Mouse (Mus musculus) cerebellum, postnatal 36 days (tissue): ENCODE results near the gene Fermt3.
A peak's percentile ranks its signal among the peaks of the same experiment; 100 is the strongest.
"Not testable (repeated sequence)": the region's sequence is repeated elsewhere in the genome, so short reads cannot be mapped to it uniquely, and the experiment has no call there.

Source experiments
- DNase-seq, 2 experiments: peaks; one replicate each; pipeline ENCODE4 v3.0.0; 2021 to 2022; ENCODE audit warnings: mixed read lengths in 2 of 2

Gene Fermt3

DNA sequence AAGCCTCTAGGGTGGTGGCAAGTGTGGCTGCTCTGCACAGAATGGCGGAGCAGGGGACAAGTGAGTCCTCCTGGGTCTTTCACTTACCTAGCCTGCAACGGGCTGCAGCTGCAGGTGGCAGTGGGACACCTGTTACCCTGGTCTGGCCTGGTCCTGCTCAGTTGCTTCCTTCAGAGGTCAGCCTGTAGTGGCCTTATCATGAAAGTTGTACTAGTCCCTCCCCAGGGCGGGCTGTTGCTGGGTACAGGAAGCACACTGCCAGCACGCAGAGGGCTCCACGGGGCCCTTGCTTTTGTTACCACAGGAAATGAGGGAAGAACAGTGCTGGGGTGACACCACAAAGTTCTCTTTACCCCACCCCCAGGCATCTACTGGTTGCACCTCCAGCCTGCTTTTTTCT lies at the start of gene Fermt3:
TSS of gene Fermt3 (minus strand) at position 279 of the 400 bp plus-strand sequence.
- DNase-seq: no peak

DNA sequence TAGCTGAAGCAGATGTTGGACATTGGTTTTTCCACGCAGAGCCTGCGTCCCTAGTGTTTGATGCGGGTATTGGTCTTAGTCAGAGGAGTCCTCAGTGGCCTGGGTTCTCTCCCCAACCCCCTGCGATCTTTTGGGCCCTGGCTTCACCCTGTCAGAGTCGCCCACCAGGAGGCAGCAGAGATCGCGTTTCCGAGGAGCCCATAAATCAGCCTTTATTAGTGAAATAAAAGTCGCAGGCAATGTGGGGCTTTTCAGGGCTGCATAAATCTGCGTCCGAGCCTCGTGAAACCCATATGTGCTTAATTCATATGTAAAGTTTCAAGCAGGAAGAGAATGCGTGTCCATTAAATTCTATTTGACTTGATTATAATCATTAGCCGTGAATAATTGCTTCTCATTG lies 48.9 kb upstream of the Fermt3 start:
- peak; percentile 87 to 89 for DNase-seq

DNA sequence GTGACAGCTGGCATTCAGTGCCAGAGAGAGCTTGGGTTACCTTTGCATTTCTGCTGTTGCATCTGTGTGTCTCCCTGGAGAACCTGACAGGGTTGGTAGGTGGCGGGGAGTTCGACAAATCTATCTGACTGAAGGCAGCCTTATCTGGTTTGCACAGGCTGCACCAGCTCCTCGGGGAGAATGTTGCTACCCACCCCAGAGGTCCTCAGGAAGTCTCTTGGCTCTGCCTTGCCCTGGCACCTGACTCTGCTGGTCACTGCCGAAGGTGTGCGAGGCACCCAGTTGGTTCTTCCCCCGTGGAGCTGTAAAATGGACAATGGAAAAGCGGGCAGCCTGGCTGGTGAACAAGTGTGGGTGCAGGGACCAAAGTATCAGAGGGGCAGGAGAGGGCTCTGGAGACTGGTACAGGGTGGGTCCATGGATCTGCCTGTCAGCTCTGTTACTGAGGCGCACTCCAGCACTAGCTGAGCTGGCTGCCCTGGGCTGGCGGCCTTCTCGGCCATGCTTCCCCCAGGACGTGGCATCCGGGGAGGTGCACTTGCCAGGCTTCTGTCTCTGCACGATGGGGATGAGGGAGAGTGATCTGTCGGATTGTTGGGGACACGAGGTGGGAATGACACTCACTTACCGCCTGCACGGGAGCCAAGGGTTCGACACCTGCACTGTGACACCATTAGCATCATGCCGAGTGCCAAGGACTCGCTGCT lies 48.2 kb upstream of the Fermt3 start:
- no peak for DNase-seq

DNA sequence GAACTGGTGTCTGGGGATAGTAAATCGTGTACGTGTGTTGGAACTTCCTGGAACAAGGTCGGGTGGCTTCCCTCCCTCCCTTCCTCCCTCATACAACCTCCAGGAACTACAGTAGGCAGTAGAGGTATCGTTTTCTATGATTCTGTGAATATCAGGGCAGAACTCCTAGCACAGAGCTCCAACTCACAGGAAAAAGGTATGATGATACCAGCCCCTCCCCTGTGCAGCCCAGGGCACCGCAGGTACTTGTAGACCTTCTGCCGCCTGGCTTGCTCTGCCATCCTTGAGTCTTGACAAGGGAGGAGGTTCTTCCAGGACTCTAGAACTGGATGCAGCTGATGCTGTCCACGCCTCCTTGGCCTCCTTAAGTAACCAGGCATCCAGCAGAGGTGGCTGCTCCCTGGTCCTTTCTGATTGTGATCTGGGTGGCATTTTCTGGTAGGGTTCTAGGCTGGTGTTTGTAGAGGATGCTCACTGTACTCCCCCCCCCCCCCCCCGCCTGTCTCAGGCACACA lies 47.6 kb upstream of the Fermt3 start:
- DNase-seq: no peak

DNA sequence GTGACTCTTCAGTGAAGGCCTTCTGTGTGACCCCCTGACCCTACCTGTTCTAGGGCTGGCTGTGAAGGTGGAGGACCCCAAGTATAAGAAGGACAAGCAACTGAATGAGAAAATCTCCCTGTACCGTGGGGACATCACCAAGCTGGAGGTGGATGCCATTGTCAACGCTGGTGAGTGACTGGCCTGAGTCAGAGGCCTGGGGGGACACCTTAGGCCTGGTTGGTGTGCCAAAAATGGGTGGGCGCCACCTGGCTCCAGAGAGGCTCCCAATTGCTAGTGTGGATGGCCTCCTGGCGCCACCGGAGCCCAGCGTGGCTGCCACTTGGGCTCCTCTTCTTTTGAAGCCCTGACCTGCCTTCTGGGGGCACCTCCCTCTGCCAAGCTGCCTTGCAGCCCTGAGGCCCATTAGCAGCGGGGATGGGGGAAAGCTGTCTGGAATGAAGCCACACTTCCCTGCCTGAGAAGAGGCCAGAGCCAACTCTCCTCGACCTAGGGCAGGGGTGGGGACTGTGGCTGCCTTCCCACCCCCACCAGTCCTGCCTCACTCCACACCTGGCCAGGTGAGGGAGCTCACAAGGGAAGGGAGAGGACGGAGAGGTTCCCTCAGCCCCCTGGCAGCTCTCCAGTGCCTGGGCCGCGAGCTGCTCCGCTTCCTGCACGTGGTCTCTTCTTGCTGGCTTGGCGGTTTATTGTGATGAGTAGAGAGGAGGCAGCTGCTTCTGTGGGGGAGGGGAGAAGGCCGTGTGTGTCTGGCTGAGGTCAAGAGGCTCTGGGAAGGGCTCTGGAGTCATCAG lies 47.0 kb upstream of the Fermt3 start:
- peak in 1 of 2 experiments; percentile 36 for DNase-seq

DNA sequence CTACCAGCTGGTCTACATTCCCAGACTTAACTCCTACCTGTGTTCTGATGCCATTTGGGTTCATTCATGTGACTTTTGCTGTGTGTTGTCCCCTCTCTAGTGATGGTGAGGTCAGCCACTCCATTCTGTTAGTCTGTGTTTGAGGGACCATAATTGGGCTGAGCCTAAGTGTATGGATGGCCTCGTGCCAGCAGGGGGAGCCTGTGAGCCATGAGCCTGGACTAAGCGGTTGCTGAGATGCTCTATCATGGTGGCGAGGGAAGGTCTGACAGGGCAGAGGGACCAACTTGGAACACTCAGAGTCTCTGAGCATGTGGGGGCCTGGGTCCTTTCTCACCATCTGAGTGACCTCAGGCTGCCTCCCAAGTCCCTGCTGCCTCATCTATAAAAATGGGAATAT lies 45.3 kb upstream of the Fermt3 start:
- DNase-seq: peak; percentile 90 to 91

DNA sequence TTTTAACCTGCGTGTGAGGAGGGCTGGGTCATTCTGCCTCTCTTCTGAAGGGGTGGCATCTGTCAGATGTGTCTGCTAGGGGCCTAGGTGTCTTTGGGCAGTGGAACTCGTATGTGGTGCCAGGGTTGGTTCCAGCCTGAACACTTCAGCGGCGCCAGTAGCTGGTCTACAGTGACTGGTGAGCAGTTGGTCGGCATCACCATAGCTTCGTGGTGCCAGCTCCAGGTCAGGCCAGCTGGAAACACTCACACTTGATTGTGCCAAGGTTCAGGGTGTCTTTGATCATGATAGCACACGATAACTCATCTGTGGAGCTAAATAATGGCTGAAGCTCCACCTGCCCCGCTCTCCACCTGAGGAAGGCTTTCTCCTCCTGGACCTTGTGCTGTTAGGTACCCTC lies 43.6 kb upstream of the Fermt3 start:
- no peak for DNase-seq

DNA sequence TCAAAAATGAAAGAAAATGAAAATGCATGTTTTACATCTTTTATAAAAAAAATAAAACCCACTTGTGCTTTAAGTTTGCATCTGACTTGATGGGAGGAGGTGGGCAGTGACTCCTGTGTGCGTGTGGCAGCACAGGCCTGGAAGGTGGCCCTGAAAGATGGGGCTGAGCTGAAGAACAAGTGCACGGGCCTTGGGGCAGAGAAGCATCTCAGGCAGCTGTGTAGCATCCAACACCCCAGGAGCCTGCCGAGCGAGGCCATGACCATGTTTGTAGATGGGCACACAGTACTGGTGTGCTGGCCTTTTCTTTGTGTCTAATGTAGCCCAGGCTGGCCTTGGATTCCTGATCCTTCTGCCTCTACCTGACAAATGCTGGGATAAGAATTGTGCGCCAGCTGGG lies 42.8 kb upstream of the Fermt3 start:
- no peak for DNase-seq

DNA sequence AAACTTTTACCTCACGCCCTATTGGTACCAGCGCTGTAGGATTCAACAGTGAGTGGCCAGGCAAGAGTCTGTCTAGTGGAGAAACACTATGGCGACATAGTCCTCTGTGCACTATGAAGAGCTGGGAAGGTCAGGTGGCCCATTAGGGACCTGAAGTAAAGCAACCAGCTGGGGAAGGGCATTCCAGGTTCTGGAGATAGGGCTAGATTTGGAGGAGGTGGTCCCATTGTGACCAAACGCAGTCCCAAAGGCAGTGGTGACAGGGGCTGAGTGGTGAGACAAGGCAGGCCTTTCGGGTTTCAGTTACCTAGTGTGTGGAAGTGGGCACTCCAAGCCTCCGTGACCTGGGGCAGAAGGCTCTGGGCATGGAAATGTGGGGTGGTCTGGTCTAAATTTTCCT lies 39.3 kb upstream of the Fermt3 start:
- DNase-seq: no peak

DNA sequence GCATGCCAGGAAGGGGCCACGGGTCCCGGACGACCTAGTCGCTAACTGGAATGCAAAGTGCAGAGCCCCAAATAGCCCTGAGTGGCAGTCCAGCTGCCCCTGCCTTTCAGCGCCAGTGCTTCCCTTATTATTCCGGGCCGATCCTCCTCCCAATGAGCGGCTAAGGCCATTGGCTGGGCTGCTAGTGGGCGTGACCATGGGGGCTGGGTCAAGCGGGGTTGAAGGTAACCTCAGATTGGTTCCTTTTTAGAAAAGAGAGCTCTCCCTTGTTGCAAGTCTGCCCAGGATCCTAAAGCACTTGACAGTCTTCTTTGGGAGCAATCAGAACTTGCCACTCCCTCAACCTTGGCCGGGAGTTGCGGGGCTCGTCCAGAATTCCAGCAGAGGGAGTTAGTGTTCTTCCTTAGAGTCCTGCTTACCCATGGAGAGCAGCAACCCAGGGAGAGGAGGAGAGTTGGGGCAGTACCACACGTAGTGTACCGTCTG lies 38.5 kb upstream of the Fermt3 start:
- peak; percentile 65 to 76 for DNase-seq

DNA sequence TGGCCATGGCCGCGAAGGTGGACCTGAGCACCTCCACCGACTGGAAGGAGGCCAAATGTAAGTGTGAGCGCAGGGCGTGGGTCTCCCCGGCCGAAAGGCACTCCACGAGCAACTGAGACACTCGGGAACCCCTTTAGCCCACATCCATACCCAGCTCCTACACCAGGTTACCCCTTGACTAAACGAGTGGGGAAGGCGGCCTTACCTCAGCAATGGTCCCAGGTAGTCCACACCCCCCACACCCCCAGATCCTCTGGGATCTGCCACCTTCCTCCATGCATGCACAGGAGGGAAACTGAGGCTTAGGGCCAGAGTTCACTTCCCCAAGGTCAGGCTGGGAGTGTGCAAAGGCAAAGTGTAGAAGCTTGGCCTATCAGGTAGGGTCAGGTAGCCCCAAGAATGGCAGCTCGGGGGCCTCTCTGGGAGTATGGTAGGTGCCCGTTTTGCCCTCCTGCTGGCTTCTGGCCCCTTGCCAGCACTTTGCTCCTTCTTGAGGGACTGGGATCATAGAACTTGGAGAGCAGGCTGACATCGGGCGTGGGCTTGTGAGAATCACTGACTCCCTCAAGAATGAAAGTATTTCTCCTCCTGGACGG lies 38.0 kb upstream of the Fermt3 start:
- DNase-seq: peak; percentile 56 to 57

DNA sequence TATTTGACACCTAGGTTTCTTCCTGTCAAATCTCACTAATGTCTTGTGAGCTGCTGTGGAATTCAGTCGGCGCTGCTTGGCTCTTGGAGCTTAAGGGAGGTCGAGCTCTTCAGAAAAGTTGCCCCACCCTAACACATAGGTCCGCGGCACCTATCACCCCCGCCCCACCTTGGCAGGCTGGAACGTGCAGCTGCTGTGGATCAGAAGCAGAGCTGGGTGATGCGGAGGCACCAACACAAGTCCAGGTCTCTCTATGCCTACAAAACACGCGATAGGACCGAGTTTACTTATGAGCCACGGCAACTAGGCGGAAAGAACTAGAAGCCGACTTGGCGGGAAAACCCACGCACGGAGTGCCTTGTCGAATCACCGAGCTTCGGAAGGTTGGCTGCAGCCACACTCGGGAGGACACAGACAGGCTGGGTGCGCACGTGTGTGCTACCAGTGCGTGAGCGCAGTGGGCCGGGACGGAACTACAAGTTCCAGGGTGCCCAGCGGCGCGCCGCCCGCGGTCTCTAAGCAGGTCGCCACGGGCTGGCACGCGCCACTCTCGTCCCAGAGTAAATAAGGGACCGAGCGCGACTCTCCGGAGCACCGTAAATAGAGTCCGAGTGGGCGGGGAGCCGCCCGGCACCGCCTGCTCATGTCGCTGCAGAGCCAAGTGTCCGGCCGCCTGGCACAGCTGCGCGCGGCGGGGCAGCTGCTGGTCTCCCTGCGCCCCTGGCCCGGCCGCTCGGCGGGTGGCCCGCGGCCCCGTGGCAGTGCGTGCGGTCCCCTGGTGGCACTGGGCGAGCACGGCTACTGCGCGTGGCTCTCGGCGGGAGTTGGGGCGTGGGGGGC lies 37.2 kb upstream of the Fermt3 start, which contains the start of gene Macrod1:
TSS of gene Macrod1 (plus strand) at position 563 of the 840 bp plus-strand sequence.
- peak; percentile 77 to 79 for DNase-seq

DNA sequence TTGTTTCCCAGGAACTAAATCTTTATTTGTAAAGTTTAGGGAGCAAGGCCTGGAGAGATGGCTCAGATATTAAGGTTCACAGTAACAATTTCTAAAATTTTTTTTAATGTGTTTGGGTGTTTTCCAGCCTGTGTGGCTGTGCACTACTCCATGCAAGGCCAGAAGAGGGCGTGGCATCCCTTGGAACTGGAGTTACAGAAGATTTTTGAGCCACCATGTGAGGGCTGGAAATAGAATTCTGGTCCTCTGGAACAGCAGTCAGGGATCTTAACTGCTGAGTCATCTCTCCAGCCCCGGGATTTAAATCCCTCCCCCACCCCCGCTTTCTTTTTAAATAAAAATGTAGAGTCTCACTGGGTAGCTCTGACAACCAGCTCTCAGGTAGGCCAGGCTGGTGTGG lies 35.9 kb upstream of the Fermt3 start:
- no peak for DNase-seq

DNA sequence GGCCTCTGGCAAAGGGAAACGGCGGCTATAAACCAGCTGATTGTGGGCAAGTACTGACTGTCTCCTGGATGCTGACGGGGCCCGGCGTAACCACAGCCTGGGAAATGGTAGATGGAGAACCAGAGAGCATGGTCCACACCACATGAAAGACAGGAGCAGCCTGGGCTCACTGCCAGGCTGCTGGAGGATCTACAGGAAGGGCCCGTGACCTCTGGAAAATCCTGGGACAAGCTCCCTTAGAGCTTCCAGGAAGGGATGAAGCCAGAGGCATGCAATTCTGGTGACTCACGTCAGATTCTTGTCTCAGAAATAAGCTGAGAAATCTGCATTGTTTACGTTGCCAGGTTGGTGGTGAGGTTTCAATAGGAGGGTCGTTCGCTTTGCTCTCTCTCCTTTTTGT lies 35.5 kb upstream of the Fermt3 start:
- DNase-seq: no peak

DNA sequence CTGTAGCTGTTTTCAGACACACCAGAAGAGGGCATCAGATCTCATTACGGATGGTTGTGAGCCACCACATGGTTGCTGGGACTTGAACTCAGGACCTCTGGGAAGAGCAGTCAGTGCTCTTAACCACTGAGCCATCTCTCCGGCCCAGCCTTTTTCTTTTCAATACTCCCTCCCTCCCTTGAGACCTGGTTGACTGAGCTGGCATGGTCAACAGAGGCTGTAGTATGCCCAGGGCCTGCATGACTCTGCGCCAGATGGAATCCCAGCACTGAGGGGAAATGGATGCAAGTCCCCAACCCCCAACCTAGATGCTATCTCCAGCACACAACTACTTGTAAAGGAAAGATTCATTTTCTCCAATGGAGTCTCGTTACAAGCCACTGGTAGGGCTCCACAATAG lies 34.1 kb upstream of the Fermt3 start:
- DNase-seq: not testable (repeated sequence)

DNA sequence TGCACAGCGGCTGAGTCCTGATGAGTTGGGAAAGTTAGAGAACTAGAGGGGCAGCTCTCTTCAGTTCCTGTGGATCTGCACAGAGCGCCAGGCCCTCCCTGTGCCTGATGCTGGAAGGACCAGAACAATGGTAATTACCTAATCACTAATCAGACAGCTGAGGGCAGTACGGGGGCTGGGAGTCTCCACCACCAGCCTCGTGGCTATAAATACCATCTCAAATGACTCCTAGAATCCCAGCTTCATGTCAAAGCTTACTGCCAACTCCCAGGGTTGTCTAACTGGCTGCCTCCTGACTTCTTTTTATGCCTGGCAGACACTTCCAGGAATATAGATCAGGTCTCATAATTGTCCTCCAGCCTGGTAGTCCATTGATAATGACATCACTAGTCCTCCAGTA lies 25.4 kb upstream of the Fermt3 start:
- no peak for DNase-seq

DNA sequence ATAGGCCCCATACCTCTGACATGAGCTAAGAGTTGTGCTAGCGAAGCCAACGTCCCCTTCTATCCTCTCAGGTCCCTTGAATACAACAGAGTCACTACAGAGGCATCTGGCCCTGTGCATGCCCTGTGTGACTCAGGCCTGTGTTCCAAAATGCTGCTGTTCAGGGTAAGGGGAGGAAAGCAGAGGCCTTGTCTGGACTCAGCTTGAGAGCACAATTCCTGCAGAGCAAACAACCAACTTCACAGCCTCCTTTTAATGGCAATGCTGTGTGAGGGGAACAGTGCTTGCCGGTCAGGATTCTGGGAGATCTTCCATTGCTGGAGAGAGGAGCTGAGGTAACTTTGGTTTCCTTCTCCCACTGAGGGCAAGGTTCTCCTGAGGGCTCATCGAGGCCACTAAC lies 25.0 kb upstream of the Fermt3 start:
- no peak for DNase-seq

DNA sequence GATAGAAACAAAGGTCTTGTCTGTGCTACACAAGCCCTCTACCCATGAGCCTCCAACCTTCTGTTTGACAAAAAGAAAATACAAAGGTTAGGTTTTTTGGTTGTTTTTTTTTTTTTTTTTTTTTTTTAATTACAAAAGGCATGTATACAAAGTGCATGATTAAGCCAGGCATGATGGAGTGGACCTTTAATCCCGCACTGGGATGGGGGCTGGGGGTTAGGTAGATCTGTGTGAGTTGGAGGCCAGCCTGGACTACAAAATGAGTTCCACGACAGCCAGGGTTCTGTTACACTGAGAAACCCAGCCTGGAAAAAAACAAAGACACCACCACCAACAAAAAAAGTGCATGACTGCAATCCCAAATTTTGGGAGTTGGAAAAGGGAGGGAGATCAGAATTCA lies 21.9 kb upstream of the Fermt3 start:
- no peak for DNase-seq

DNA sequence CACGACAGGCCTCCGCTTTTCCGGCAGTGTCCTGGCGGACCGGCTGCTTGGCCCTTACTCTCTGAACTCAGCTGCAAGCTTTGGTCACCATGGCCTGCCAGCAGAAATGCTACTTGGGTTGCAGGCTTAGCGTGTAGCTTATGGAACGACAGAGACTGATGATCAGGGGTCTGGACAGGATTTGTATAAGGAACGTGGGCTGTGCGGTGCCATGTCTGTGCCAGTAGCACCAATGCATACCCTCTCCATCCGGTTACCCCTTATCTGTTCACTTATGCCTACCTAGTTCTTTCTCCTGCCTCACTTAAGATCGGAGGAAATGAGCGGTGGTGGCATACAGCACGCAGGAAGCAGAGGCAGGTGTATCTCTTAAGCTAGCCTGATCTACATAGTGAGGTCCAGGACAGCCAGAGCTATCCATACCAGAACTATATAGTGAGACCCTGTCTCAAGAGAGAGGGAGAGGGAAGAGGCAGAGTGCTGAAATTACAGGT lies 21.4 kb upstream of the Fermt3 start:
- no peak for DNase-seq

DNA sequence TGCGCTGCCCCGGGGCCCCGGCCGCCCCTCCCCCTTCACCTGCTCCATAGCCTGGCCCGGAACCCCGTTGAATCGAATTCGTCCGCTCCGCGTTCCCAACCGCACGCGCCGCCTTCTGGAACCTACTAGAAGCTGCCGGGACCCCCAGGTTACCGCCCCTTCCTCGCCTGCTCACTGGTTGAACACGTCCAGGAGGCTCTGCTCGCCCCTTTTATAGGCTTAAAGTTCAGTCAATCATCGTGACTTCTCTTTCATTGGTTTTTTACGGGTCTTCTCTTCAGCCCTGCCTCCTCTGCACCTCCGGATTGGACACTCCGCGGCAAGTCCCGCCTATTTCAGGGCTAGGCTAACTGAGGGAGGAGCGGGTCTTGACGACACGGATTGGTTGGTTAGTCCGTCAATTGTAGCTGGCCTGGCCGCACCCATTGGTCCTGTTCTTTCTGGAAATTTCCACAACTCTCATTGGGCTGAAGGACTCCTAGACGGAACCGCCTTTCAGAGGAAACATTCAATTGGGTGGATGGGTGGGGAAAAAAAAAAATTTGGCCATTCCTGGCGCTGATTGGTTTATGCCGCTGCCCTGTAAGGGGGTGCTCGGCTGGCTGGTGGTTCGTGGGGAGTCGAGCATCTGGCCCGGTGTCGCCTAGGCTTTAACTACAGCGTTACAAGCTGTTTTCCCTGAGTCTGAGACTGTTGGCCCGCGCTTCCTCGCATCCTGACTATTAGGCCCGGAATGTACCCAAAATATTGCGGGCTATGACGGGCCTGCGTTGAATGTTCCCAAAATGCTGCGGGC lies 20.8 kb upstream of the Fermt3 start, which contains the start of gene Stip1:
TSS of gene Stip1 (minus strand) at position 127 of the 796 bp plus-strand sequence.
- DNase-seq: peak; percentile 98 to 99

DNA sequence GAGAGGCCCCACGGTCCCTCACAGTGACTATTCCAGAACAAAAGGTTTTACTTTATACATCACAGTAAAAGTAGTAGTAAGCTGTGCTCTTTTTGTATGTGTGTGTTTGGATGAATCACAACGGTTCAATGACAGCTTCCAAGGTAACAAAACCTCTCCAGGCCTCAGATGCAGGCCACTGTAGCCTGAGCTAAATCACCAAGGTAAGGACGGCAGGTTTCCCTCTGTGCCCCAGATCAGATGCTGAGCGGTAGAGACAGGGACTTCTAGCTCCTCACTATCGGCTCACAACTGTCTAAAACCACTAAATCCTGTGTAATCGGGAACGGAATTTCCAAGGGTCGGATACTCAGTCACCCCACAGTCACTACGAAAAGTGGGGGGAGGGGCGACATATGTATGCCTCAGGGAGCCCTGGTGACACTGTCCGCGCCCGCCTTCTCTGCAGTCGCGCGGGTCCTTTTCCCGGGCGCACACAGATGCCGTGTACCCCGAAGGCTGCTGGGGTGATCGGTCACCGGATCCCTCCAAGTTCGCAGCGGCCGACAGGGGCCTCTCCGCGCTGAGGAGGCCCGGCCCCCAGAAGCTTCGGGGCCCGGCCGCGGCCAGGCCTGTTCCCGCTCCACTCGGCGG lies 19.9 kb upstream of the Fermt3 start:
- DNase-seq: peak; percentile 57 to 60
